Mouse (Mus musculus): ENCODE results near the gene BC025920.

GRCm38 (mm10) chr10:81570831-81571500, 35.1 kb upstream of the BC025920 start:
- TF ChIP-seq CTCF (IDR thresholded peaks at IDR 0.05; ENCODE audit: extremely low read depth, insufficient read length, insufficient replicate concordance, low read depth, low read length) (no peak), POLR2A (IDR thresholded peaks at IDR 0.05; ENCODE audit: low read depth, low read length) (no peak)
